In the genomic region with DNA sequence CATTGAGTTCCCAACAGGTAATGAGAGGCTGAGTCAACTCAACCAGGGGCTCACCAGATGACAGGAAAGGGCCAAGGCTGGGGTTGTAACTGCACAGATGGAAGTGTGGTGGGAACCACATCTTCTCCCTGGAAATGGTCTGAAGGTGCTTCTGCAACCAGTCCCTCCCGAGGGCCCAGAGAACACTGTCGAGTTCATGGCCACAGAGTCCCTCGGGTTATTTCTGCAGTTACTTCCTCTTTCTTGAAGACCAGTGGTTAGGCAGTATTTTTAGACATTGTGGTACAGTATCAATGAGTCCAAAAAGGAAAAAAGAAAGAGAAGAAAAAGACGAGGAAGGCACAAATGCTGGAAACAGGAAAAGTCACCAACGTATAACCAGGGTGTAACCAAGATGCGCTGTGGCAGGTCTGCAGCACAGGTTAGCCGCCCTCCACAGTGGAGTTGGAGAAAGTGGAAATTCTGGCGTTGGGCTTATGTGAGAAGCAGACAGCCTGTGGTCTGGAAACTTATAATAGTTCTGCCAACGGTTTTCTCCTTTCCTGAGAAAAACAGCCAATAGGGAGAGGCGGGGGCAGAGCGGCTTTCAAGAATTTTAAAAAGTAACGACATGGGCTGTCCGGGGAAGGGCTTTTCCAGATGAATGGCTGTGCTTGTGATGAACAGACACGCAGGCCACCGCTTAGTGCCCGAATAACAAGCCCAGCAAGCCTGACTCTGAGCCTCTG, we compare ENCODE assay signal across 12 mouse cellular contexts.
A peak's percentile ranks its signal among the peaks of the same experiment; 100 is the strongest.
DNase-seq lines count a peak whose midpoint lies in the region; ATAC-seq and TF ChIP-seq lines count a peak whose summit lies in the region.
"Had no signal": no experiment of that assay in that cellular context is flagged by ENCODE, and none has a peak within 500 bp of the region (broad histone marks: within the 10 kb centered on the region; RNA-seq: fewer than 3 reads in every experiment).

No protein-coding gene starts in this region.

- DNase-seq in heart, adult 9 months (ENCODE audit: low spot score in 2 of 2): peak; percentile 28 to 60
- DNase-seq in heart, postnatal 4 days: no peak
- peak; percentile 93 for DNase-seq in 416B (ENCODE audit: low read depth)
- DNase-seq: cerebellum, adult 11 months; forebrain, postnatal 0 days; kidney, adult 8-10 months had no signal

- H3K27ac ChIP-seq in bone marrow, adult 2 months (ENCODE audit: control insufficient read depth, insufficient read depth, low read depth, low read length, poor library complexity): peak overlapping the region; percentile 55
- peak overlapping the region; percentile 61; the same call in 1 of the 2 replicates for H3K27ac ChIP-seq in liver, embryonic 15.5 days (replicated peaks)
- no peak overlapping the region; the same call in 1 of the 2 replicates for H3K27ac ChIP-seq in intestine, embryonic 16.5 days (ENCODE audit: low read length)
- H3K27ac ChIP-seq in kidney, embryonic 14.5 days (ENCODE audit: low read depth, low read length): no peak overlapping the region
- H3K27ac ChIP-seq: embryonic facial prominence, embryonic 12.5 days had no signal

- TF ChIP-seq POLR2A in bone marrow, adult 2 months (IDR thresholded peaks at IDR 0.05; ENCODE audit: borderline replicate concordance, control insufficient read depth, low read depth, low read length): no peak

- no peak overlapping the region for H3K9ac ChIP-seq in liver, embryonic 15.5 days
- H3K9ac ChIP-seq in intestine, embryonic 16.5 days (ENCODE audit: low read depth, low read length): no peak overlapping the region
- H3K9ac ChIP-seq in kidney, embryonic 14.5 days (ENCODE audit: low read depth, low read length): no peak overlapping the region
- H3K9ac ChIP-seq: embryonic facial prominence, embryonic 12.5 days; forebrain, postnatal 0 days had no signal

- H3K36me3 ChIP-seq in liver, embryonic 15.5 days (replicated peaks): no peaks in the 10 kb centered on the region
- H3K36me3 ChIP-seq in intestine, embryonic 16.5 days (ENCODE audit: control insufficient read depth, insufficient read depth, low read length): no peaks in the 10 kb centered on the region
- no peaks in the 10 kb centered on the region for H3K36me3 ChIP-seq in kidney, embryonic 14.5 days (ENCODE audit: control insufficient read depth, insufficient read depth, low read length)
- H3K36me3 ChIP-seq: embryonic facial prominence, embryonic 12.5 days had no signal

- peaks cover 6% of the 10 kb centered on the region for H3K4me1 ChIP-seq in bone marrow, adult 2 months (ENCODE audit: control insufficient read depth, insufficient read depth, low read length)
- H3K4me1 ChIP-seq in liver, embryonic 15.5 days (replicated peaks): peaks cover 5% of the 10 kb centered on the region; the same call in 1 of the 2 replicates
- H3K4me1 ChIP-seq in intestine, embryonic 16.5 days (ENCODE audit: control insufficient read depth, insufficient read depth, low read length): 0 out of 2 replicates have a peak, but pooled peaks cover 3% of the 10 kb centered on the region
- no peaks in the 10 kb centered on the region for H3K4me1 ChIP-seq in kidney, embryonic 14.5 days (ENCODE audit: control insufficient read depth, insufficient read depth, low read length)

- H3K27me3 ChIP-seq in liver, embryonic 15.5 days: no peaks in the 10 kb centered on the region
- no peaks in the 10 kb centered on the region for H3K27me3 ChIP-seq in intestine, embryonic 16.5 days (replicated peaks; ENCODE audit: control insufficient read depth, insufficient read depth, low read length)
- H3K27me3 ChIP-seq in kidney, embryonic 14.5 days (ENCODE audit: control insufficient read depth, insufficient read depth, low read length): no peaks in the 10 kb centered on the region
- H3K27me3 ChIP-seq: embryonic facial prominence, embryonic 12.5 days had no signal

- TF ChIP-seq CTCF in bone marrow, adult 2 months (IDR thresholded peaks at IDR 0.05; ENCODE audit: control insufficient read depth, insufficient read depth, low read length): no peak

- 3% methylated on average over 16 of the region's 16 CpGs for WGBS in bone marrow, adult 2 months
- 16% methylated on average over 16 of the region's 16 CpGs for WGBS in liver, embryonic 15.5 days (ENCODE audit: insufficient replicate concordance)
- 67% methylated on average over 16 of the region's 16 CpGs for WGBS in intestine, embryonic 16.5 days
- 68% methylated on average over 16 of the region's 16 CpGs for WGBS in kidney, embryonic 14.5 days

- no peaks in the 10 kb centered on the region for H3K9me3 ChIP-seq in liver, embryonic 15.5 days (replicated peaks)
- H3K9me3 ChIP-seq in intestine, embryonic 16.5 days (ENCODE audit: control insufficient read depth, low read length): no peaks in the 10 kb centered on the region
- H3K9me3 ChIP-seq in kidney, embryonic 14.5 days (ENCODE audit: control insufficient read depth, low read length): no peaks in the 10 kb centered on the region
- H3K9me3 ChIP-seq: embryonic facial prominence, embryonic 12.5 days had no signal

- H3K4me2 ChIP-seq in liver, embryonic 15.5 days: no peak overlapping the region
- H3K4me2 ChIP-seq in intestine, embryonic 16.5 days (ENCODE audit: low read depth, low read length): no peak overlapping the region
- H3K4me2 ChIP-seq in kidney, embryonic 14.5 days (replicated peaks; ENCODE audit: low read depth, low read length): no peak overlapping the region
- H3K4me2 ChIP-seq: embryonic facial prominence, embryonic 12.5 days had no signal

- H3K4me3 ChIP-seq in bone marrow, adult 2 months (replicated peaks; ENCODE audit: control insufficient read depth, low read depth, low read length): no peak overlapping the region
- no peak overlapping the region for H3K4me3 ChIP-seq in liver, embryonic 15.5 days (replicated peaks)
- no peak overlapping the region for H3K4me3 ChIP-seq in intestine, embryonic 16.5 days (ENCODE audit: low read length)
- H3K4me3 ChIP-seq in kidney, embryonic 14.5 days (ENCODE audit: low read length): no peak overlapping the region
- H3K4me3 ChIP-seq: embryonic facial prominence, embryonic 12.5 days had no signal

- ATAC-seq in liver, embryonic 15.5 days (ENCODE audit: insufficient read depth): no peak
- ATAC-seq in intestine, embryonic 16.5 days: no peak
- no peak for ATAC-seq in cerebellum, adult (ENCODE audit: insufficient number of reproducible peaks, low FRiP score, low TSS enrichment)
- ATAC-seq in kidney, embryonic 14.5 days (ENCODE audit: low FRiP score, low TSS enrichment): no peak
- ATAC-seq: forebrain, postnatal 0 days had no signal

Comparison
In these comparisons a context has a peak if more than half of its experiments do, and no peak if none do; other contexts are left out.
1. H3K27ac ChIP-seq: peak in bone marrow, adult 2 months (single experiment) and liver, embryonic 15.5 days (single experiment); none in intestine, embryonic 16.5 days (single experiment) and kidney, embryonic 14.5 days (single experiment).